Mouse (Mus musculus): ENCODE measurements at regions not wholly inside any gene's neighbourhood (a gene's known extent, or its start where the extent isn't known, plus 50 kb on each side); places are given as distances from the start of the nearest gene placed in this dataset.

GRCm38 (mm10) chr13:16646056-16646455, 634.4 kb downstream of the Inhba start:
- TF ChIP-seq CTCF (IDR thresholded peaks at IDR 0.05; ENCODE audit: control insufficient read depth, insufficient read depth, low read length) (no peak), POLR2A (IDR thresholded peaks at IDR 0.05; ENCODE audit: borderline replicate concordance, control insufficient read depth, low read depth, low read length) (no peak)

Data from bone marrow, adult 2 months (tissue).